Mouse (Mus musculus) left cerebral cortex, postnatal 36 days (tissue): ENCODE measurements around the gene Olfr148. TPM values are rescaled to one million over a fixed set of nuclear protein-coding genes. Genes with fewer than 3 reads are reported as not detected.

ENCODE experiments used
- total RNA-seq, 2 experiments: library from RNA; stranded (reverse); gene quantifications; 2 replicates each; pipeline ENCODE4 v1.2.3; 2021

Olfr148 gene
- total RNA-seq, 2 experiments from 2014 or later, result not detected

Other genes with a start within 250 kb of the Olfr148 start
- not detected for gene Olfr951, start 223.2 kb upstream of the Olfr148 start, total RNA-seq
- not detected for gene Olfr952, start 183.5 kb upstream of the Olfr148 start, total RNA-seq
- gene Olfr954, start 154.0 kb upstream of the Olfr148 start, total RNA-seq, result not detected
- gene Olfr955, start 138.7 kb upstream of the Olfr148 start, total RNA-seq, result not detected
- gene Olfr44, start 116.7 kb upstream of the Olfr148 start, total RNA-seq, result not detected
- gene Olfr957, start 94.8 kb upstream of the Olfr148 start, total RNA-seq, result not detected
- gene Olfr958, start 56.6 kb upstream of the Olfr148 start, total RNA-seq, result not detected
- not detected for gene Olfr959, start 35.1 kb upstream of the Olfr148 start, total RNA-seq
- gene AW551984, start 6.3 kb upstream of the Olfr148 start, total RNA-seq, result 1 to 10 TPM; 3.3 to 7.3 TPM
- gene Olfr960, start 10.7 kb downstream of the Olfr148 start, total RNA-seq, result not detected
- gene Olfr961, start 34.4 kb downstream of the Olfr148 start, total RNA-seq, result not detected
- not detected for gene Olfr963, start 56.5 kb downstream of the Olfr148 start, total RNA-seq
- gene Olfr149, start 96.5 kb downstream of the Olfr148 start, total RNA-seq, result not detected
- not detected for gene Olfr965, start 100.7 kb downstream of the Olfr148 start, total RNA-seq
- gene Olfr150, start 120.3 kb downstream of the Olfr148 start, total RNA-seq, result not detected
- gene Olfr967, start 135.6 kb downstream of the Olfr148 start, total RNA-seq, result not detected
- not detected for gene Olfr968, start 172.6 kb downstream of the Olfr148 start, total RNA-seq
- not detected for gene Olfr969, start 180.3 kb downstream of the Olfr148 start, total RNA-seq
- not detected for gene Olfr970, start 198.2 kb downstream of the Olfr148 start, total RNA-seq
- not detected for gene Olfr971, start 226.2 kb downstream of the Olfr148 start, total RNA-seq